Mouse (Mus musculus): Measurements from ENCODE around the gene Lgals9. TPM values are rescaled to one million over a fixed set of nuclear protein-coding genes. Genes with fewer than 3 reads are reported as not detected.

Gene Lgals9
- total and polyA plus RNA-seq, 2 experiments = 175 to 1,032 TPM

DNA sequence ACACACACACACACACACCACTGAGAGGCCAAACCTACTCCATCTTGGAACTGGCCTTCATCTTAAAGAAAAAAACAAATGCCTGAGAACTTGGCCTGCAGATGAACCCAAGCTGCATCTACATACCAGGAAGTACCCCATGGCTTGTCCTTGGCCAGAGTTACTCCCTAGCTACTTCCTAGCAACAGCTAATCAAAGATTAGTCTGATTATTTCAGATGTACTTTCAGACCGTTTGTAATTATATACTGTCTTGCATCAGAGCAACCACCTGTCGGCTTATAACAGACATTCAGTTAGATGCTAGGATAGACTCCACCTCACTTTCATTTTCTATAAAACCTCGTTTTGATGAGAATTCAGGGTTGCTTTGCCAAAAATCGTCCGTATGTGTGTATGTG, 21.7 kb upstream of the Lgals9 start:
- H3K9ac ChIP-seq (ENCODE audit: low read depth, low read length) = no peak overlapping the region
- peaks cover 4% of the 10 kb centered on the region for H3K4me1 ChIP-seq (ENCODE audit: control insufficient read depth, insufficient read depth, low read length)
- no peaks in the 10 kb centered on the region for H3K79me2 ChIP-seq (ENCODE audit: control insufficient read depth, insufficient read depth, low read length)
- no peak overlapping the region for H3K27ac ChIP-seq (replicated peaks; ENCODE audit: insufficient read depth, low read depth, low read length)
- WGBS = 62% methylated on average over 5 of the region's 5 CpGs
- H3K27me3 ChIP-seq (ENCODE audit: control insufficient read depth, insufficient read depth, low read length) = no peaks in the 10 kb centered on the region
- no peaks in the 10 kb centered on the region for H3K36me3 ChIP-seq (ENCODE audit: control insufficient read depth, insufficient read depth, low read length)
- TF ChIP-seq POLR2A (IDR thresholded peaks at IDR 0.05; ENCODE audit: extremely low read depth, insufficient read depth, low read length) (no peak), CTCF (IDR thresholded peaks at IDR 0.05; ENCODE audit: low read depth, low read length) (no peak)
- DNase-seq (ENCODE audit: extremely low read depth, low read depth, low spot score) = no peak
- H3K4me3 ChIP-seq (ENCODE audit: insufficient read depth, low read depth, low read length) = no peak overlapping the region

- Histone ChIP-seq H3K27me3 (ENCODE audit: control insufficient read depth, insufficient read depth, low read length) (no peaks in the 10 kb centered on the region), H3K4me3 (ENCODE audit: insufficient read depth, low read depth, low read length) (no peak overlapping the region), H3K4me1 (ENCODE audit: control insufficient read depth, insufficient read depth, low read length) (peaks cover 4% of the 10 kb centered on the region), H3K9ac (ENCODE audit: low read depth, low read length) (no peak overlapping the region), H3K79me2 (ENCODE audit: control insufficient read depth, insufficient read depth, low read length) (no peaks in the 10 kb centered on the region), H3K36me3 (ENCODE audit: control insufficient read depth, insufficient read depth, low read length) (no peaks in the 10 kb centered on the region), H3K27ac (replicated peaks; ENCODE audit: insufficient read depth, low read depth, low read length) (no peak overlapping the region)
- 82% methylated on average over 14 of the region's 14 CpGs for WGBS
- TF ChIP-seq CTCF (IDR thresholded peaks at IDR 0.05; ENCODE audit: low read depth, low read length) (no peak), POLR2A (IDR thresholded peaks at IDR 0.05; ENCODE audit: extremely low read depth, insufficient read depth, low read length) (no peak)
- DNase-seq (ENCODE audit: extremely low read depth, low read depth, low spot score) = no peak
Observed at GRCm38 (mm10) chr11:79005578-79006394, 21.0 kb upstream of the Lgals9 start.

- Histone ChIP-seq H3K27ac (replicated peaks; ENCODE audit: insufficient read depth, low read depth, low read length) (no peak overlapping the region), H3K4me3 (ENCODE audit: insufficient read depth, low read depth, low read length) (no peak overlapping the region), H3K4me1 (ENCODE audit: control insufficient read depth, insufficient read depth, low read length) (peaks cover 4% of the 10 kb centered on the region), H3K36me3 (ENCODE audit: control insufficient read depth, insufficient read depth, low read length) (no peaks in the 10 kb centered on the region), H3K27me3 (ENCODE audit: control insufficient read depth, insufficient read depth, low read length) (no peaks in the 10 kb centered on the region), H3K79me2 (ENCODE audit: control insufficient read depth, insufficient read depth, low read length) (no peaks in the 10 kb centered on the region), H3K9ac (ENCODE audit: low read depth, low read length) (no peak overlapping the region)
- no peak for DNase-seq (ENCODE audit: extremely low read depth, low read depth, low spot score)
- TF ChIP-seq POLR2A (IDR thresholded peaks at IDR 0.05; ENCODE audit: extremely low read depth, insufficient read depth, low read length) = no peak
- TF ChIP-seq CTCF (IDR thresholded peaks at IDR 0.05; ENCODE audit: low read depth, low read length) = no peak
- 72% methylated on average over 10 of the region's 10 CpGs for WGBS
Observed at GRCm38 (mm10) chr11:79003769-79004638, 19.3 kb upstream of the Lgals9 start.

DNA sequence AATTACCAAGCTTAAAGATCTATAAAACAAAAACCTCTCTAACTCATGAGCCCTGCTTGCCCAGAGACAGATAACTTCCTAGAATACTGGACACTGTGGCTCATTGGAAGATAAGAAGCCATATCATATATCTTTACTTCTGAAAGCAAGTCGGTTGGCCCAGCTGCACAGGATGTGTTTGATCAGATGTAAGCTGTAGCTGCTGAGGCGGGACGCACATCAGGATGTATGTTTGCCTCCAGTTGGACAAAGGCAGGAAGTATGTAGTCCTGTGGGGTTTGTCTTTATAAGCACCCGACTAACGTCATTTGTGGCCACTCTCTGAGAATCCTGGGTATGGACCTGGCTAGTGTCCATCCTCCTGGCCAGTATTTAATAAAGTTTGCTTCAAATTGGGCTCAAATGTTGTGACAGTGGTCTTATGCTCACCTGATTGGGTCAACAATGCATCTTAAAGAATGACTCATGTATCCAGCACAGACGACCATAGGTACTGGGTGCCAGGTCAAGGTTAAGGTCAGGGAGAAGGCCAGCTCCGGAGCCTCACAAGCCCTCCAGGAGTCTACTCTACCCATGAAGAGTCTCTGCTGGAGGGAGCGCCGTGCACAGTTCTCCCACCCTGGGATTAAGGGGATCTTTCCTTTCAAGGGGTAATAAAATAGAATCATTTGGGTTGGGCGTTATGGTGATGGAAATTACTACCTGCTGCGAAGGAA, 18.5 kb upstream of the Lgals9 start:
- Histone ChIP-seq H3K9ac (ENCODE audit: low read depth, low read length) (no peak overlapping the region), H3K36me3 (ENCODE audit: control insufficient read depth, insufficient read depth, low read length) (no peaks in the 10 kb centered on the region), H3K27me3 (ENCODE audit: control insufficient read depth, insufficient read depth, low read length) (no peaks in the 10 kb centered on the region), H3K79me2 (ENCODE audit: control insufficient read depth, insufficient read depth, low read length) (no peaks in the 10 kb centered on the region), H3K4me1 (ENCODE audit: control insufficient read depth, insufficient read depth, low read length) (peaks cover 4% of the 10 kb centered on the region), H3K27ac (replicated peaks; ENCODE audit: insufficient read depth, low read depth, low read length) (no peak overlapping the region; the same call in 1 of the 2 replicates), H3K4me3 (ENCODE audit: insufficient read depth, low read depth, low read length) (no peak overlapping the region)
- TF ChIP-seq CTCF (IDR thresholded peaks at IDR 0.05; ENCODE audit: low read depth, low read length) = no peak
- TF ChIP-seq POLR2A (IDR thresholded peaks at IDR 0.05; ENCODE audit: extremely low read depth, insufficient read depth, low read length) = no peak
- 77% methylated on average over 11 of the region's 11 CpGs for WGBS
- no peak for DNase-seq (ENCODE audit: extremely low read depth, low read depth, low spot score)

DNA sequence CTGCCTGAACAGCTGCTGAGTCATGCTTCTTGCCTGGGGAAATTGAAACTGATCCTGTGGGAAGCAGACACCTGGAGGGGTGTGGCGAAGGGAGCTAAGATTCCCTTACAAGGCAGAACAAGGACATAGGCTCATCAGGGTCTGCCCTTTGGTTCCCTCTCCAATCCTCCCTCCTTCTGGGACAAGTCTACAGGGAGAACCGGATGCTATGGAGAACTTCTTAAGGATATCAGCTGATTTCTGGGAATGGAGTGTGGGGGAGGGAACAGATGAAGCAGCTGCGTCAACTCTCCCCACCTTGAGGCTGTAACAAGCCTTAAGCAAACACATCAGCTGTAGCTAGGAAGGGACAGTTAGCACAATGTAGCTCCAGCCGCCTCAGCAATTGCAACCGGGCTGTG, 17.8 kb upstream of the Lgals9 start:
- DNase-seq (ENCODE audit: extremely low read depth, low read depth, low spot score) = no peak
- 73% methylated on average over 5 of the region's 5 CpGs for WGBS
- no peaks in the 10 kb centered on the region for H3K36me3 ChIP-seq (ENCODE audit: control insufficient read depth, insufficient read depth, low read length)
- H3K27me3 ChIP-seq (ENCODE audit: control insufficient read depth, insufficient read depth, low read length) = no peaks in the 10 kb centered on the region
- no peaks in the 10 kb centered on the region for H3K79me2 ChIP-seq (ENCODE audit: control insufficient read depth, insufficient read depth, low read length)
- no peak overlapping the region for H3K4me3 ChIP-seq (ENCODE audit: insufficient read depth, low read depth, low read length)
- peaks cover 4% of the 10 kb centered on the region for H3K4me1 ChIP-seq (ENCODE audit: control insufficient read depth, insufficient read depth, low read length)
- TF ChIP-seq POLR2A (IDR thresholded peaks at IDR 0.05; ENCODE audit: extremely low read depth, insufficient read depth, low read length) (no peak), CTCF (IDR thresholded peaks at IDR 0.05; ENCODE audit: low read depth, low read length) (no peak)
- H3K9ac ChIP-seq (ENCODE audit: low read depth, low read length) = no peak overlapping the region
- 0 out of 2 replicates have a peak overlapping the region, but pooled peaks have one; percentile 41 for H3K27ac ChIP-seq (replicated peaks; ENCODE audit: insufficient read depth, low read depth, low read length)
